23 mouse cellular contexts compared by ENCODE assay signal in the genomic region with DNA sequence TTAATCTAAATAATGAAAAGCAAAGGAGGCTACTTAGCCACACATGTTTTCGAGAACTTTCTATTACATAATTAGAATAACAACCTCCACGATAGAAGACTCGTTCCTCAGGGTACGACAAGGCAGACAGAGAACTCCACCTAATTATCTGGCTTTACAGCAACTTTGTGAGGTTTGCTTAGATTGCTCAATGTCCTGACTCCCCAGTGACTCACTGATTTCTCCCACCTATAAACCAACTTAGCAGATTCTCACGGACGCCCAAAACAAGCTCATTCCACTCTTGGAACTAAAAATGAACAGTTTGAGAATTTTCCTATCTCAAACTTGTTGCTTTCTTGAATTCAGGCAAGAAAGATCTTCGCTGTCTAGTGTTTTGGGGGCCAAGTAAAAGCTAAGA.
DNase-seq lines count a peak whose midpoint lies in the region; ATAC-seq and TF ChIP-seq lines count a peak whose summit lies in the region.
"Had no signal": no experiment of that assay in that cellular context is flagged by ENCODE, and none has a peak within 500 bp of the region (broad histone marks: within the 10 kb centered on the region; RNA-seq: fewer than 3 reads in every experiment).

No protein-coding gene starts in this region.

- ATAC-seq in heart, postnatal 0 days (ENCODE audit: insufficient read depth, low read depth), result no peak
- no peak for ATAC-seq in heart, embryonic 11.5 days (replicated peaks; ENCODE audit: insufficient number of reproducible peaks, low FRiP score, low TSS enrichment)
- ATAC-seq: forebrain, embryonic 14.5 days; intestine, postnatal 0 days had no signal

- H3K4me1 ChIP-seq in heart, postnatal 0 days (ENCODE audit: control insufficient read depth, insufficient read depth), result no peaks in the 10 kb centered on the region
- no peaks in the 10 kb centered on the region for H3K4me1 ChIP-seq in heart, embryonic 11.5 days (ENCODE audit: control insufficient read depth, insufficient read depth, low read length)
- H3K4me1 ChIP-seq: hindbrain, embryonic 12.5 days; kidney, embryonic 15.5 days; lung, embryonic 15.5 days; neural tube, embryonic 12.5 days had no signal

- peak overlapping the region; percentile 40; the same call in 1 of the 2 replicates for H3K27ac ChIP-seq in gastrocnemius, adult 2 months
- H3K27ac ChIP-seq in heart, postnatal 0 days (ENCODE audit: low read depth), result no peak overlapping the region
- H3K27ac ChIP-seq in heart, embryonic 11.5 days (ENCODE audit: low read depth, low read length), result no peak overlapping the region
- H3K27ac ChIP-seq: embryonic facial prominence, embryonic 12.5 days; hindbrain, embryonic 12.5 days; kidney, embryonic 15.5 days; liver, embryonic 14.5 days; lung, embryonic 15.5 days; neural tube, embryonic 12.5 days had no signal

- no peak overlapping the region for H3K4me3 ChIP-seq in gastrocnemius, adult 2 months
- H3K4me3 ChIP-seq in heart, postnatal 0 days (ENCODE audit: low read depth, low read length), result no peak overlapping the region
- H3K4me3 ChIP-seq in heart, embryonic 11.5 days (ENCODE audit: low read depth, low read length), result no peak overlapping the region
- H3K4me3 ChIP-seq: embryonic facial prominence, embryonic 12.5 days; erythroblast, embryonic 14.5 days; hindbrain, embryonic 12.5 days; kidney, embryonic 15.5 days; lung, embryonic 15.5 days; neural tube, embryonic 12.5 days had no signal

- intact Hi-C loops in gastrocnemius, adult 2 months (cut with DNase I), result no loop called here

- WGBS in heart, postnatal 0 days, result 68% methylated on average over 7 of the region's 7 CpGs
- WGBS in heart, embryonic 11.5 days (ENCODE audit: insufficient replicate concordance), result 74% methylated on average over 7 of the region's 7 CpGs

- no peaks in the 10 kb centered on the region for H3K9me3 ChIP-seq in heart, postnatal 0 days (replicated peaks; ENCODE audit: control insufficient read depth, low read length)
- H3K9me3 ChIP-seq in heart, embryonic 11.5 days (replicated peaks; ENCODE audit: control insufficient read depth, low read length), result no peaks in the 10 kb centered on the region
- H3K9me3 ChIP-seq: embryonic facial prominence, embryonic 12.5 days; hindbrain, embryonic 12.5 days; kidney, embryonic 15.5 days; lung, embryonic 15.5 days; neural tube, embryonic 12.5 days had no signal

- no peak overlapping the region for H3K9ac ChIP-seq in heart, postnatal 0 days (replicated peaks; ENCODE audit: low read depth, low read length)
- H3K9ac ChIP-seq in heart, embryonic 11.5 days (ENCODE audit: low read depth, low read length), result no peak overlapping the region
- H3K9ac ChIP-seq: embryonic facial prominence, embryonic 12.5 days; hindbrain, embryonic 12.5 days; kidney, embryonic 15.5 days; liver, embryonic 14.5 days; lung, embryonic 15.5 days; neural tube, embryonic 12.5 days had no signal

- no peak overlapping the region for H3K4me2 ChIP-seq in heart, postnatal 0 days (ENCODE audit: low read depth, low read length)
- H3K4me2 ChIP-seq in heart, embryonic 11.5 days, result no peak overlapping the region
- H3K4me2 ChIP-seq: embryonic facial prominence, embryonic 12.5 days; hindbrain, embryonic 12.5 days; kidney, embryonic 15.5 days; lung, embryonic 15.5 days; neural tube, embryonic 12.5 days had no signal

- DNase-seq in gastrocnemius, adult 2 months, result no peak
- DNase-seq in gastrocnemius, postnatal 4 days (ENCODE audit: low spot score in 2 of 2), result no peak
- DNase-seq in heart, postnatal 0 days (ENCODE audit: low spot score), result peak; percentile 12
- DNase-seq in NIH3T3 (ENCODE audit: low read depth), result peak; percentile 52
- DNase-seq in skeletal muscle tissue, adult 2 months (ENCODE audit: low read depth, low spot score), result peak; percentile 44
- DNase-seq in embryo, embryonic 10 days (ENCODE audit: low spot score), result no peak
- DNase-seq: adrenal gland, postnatal 25 days; cerebellum, adult 11-12 months; cerebellum, postnatal 10 days; gastrocnemius, postnatal 36 days; lung, postnatal 36 days; midbrain, embryonic 14.5 days; thymus, postnatal 14 days had no signal

- TF ChIP-seq CTCF in gastrocnemius, adult 2 months (IDR thresholded peaks at IDR 0.05), result no peak
- no peak for TF ChIP-seq CTCF in heart, postnatal 0 days (IDR thresholded peaks at IDR 0.05; ENCODE audit: low read depth)

- no peaks in the 10 kb centered on the region for H3K27me3 ChIP-seq in heart, postnatal 0 days (ENCODE audit: control insufficient read depth, insufficient read depth, low read length)
- H3K27me3 ChIP-seq in heart, embryonic 11.5 days (ENCODE audit: control insufficient read depth, insufficient read depth, low read length), result no peaks in the 10 kb centered on the region
- H3K27me3 ChIP-seq: embryonic facial prominence, embryonic 12.5 days; hindbrain, embryonic 12.5 days; kidney, embryonic 15.5 days; lung, embryonic 15.5 days; neural tube, embryonic 12.5 days had no signal

- no peak for TF ChIP-seq EP300 in heart, postnatal 0 days (IDR thresholded peaks at IDR 0.05; ENCODE audit: low read depth)

- H3K36me3 ChIP-seq in heart, postnatal 0 days (replicated peaks; ENCODE audit: control insufficient read depth, insufficient read depth, low read length), result no peaks in the 10 kb centered on the region
- no peaks in the 10 kb centered on the region for H3K36me3 ChIP-seq in heart, embryonic 11.5 days (ENCODE audit: control insufficient read depth, insufficient read depth, low read length)
- H3K36me3 ChIP-seq: embryonic facial prominence, embryonic 12.5 days; hindbrain, embryonic 12.5 days; kidney, embryonic 15.5 days; lung, embryonic 15.5 days; neural tube, embryonic 12.5 days had no signal

Comparison
In these comparisons a context has a peak if more than half of its experiments do, and no peak if none do; other contexts are left out.
1. DNase-seq: peak in heart, postnatal 0 days (single experiment), NIH3T3 (single experiment) and skeletal muscle tissue, adult 2 months (single experiment); none in gastrocnemius, adult 2 months (single experiment), gastrocnemius, postnatal 4 days (0 of 2) and embryo, embryonic 10 days (single experiment).